Mouse (Mus musculus) c-Kit-positive CD71-positive TER-119-positive erythroid progenitor cells, embryonic 14.5 days (primary cell): ENCODE measurements around the gene Mn1.
A peak's percentile ranks its signal among the peaks of the same experiment; 100 is the strongest.

ENCODE experiments used
- DNase-seq: peaks from one replicate; pipeline ENCODE4 v3.0.0-alpha.2; 2013; ENCODE audit warnings: low spot score

Mn1 gene

GRCm38 (mm10) chr5:111409412-111410044 lies 7.6 kb upstream of the Mn1 start:
- DNase-seq: peak; percentile 9

GRCm38 (mm10) chr5:111410665-111411064 lies 6.5 kb upstream of the Mn1 start:
- no peak for DNase-seq

GRCm38 (mm10) chr5:111414192-111414591 lies 3.0 kb upstream of the Mn1 start:
- peak; percentile 14 for DNase-seq

GRCm38 (mm10) chr5:111414770-111415249 lies 2.4 kb upstream of the Mn1 start:
- DNase-seq: no peak

GRCm38 (mm10) chr5:111415575-111415974 lies 1.6 kb upstream of the Mn1 start:
- DNase-seq: no peak

- no peak for DNase-seq
Measured at GRCm38 (mm10) chr5:111416048-111416447, 1.1 kb upstream of the Mn1 start.

GRCm38 (mm10) chr5:111417378-111418131 lies 393 bp downstream of the Mn1 start:
- no peak for DNase-seq

- no peak for DNase-seq
Measured at GRCm38 (mm10) chr5:111418202-111419120, 1.3 kb downstream of the Mn1 start.

GRCm38 (mm10) chr5:111419121-111419881 lies 2.1 kb downstream of the Mn1 start:
- DNase-seq: no peak

- DNase-seq: no peak
Measured at GRCm38 (mm10) chr5:111420011-111420691, 3.0 kb downstream of the Mn1 start.

- DNase-seq: no peak
Measured at GRCm38 (mm10) chr5:111420896-111421295, 3.7 kb downstream of the Mn1 start.

GRCm38 (mm10) chr5:111421424-111421823 lies 4.3 kb downstream of the Mn1 start:
- no peak for DNase-seq

- no peak for DNase-seq
Measured at GRCm38 (mm10) chr5:111422058-111422800, 5.1 kb downstream of the Mn1 start.

GRCm38 (mm10) chr5:111423011-111423410 lies 5.8 kb downstream of the Mn1 start:
- no peak for DNase-seq

GRCm38 (mm10) chr5:111423616-111424015 lies 6.5 kb downstream of the Mn1 start:
- no peak for DNase-seq

GRCm38 (mm10) chr5:111425813-111426212 lies 8.7 kb downstream of the Mn1 start:
- no peak for DNase-seq

GRCm38 (mm10) chr5:111426249-111426648 lies 9.1 kb downstream of the Mn1 start:
- no peak for DNase-seq

- no peak for DNase-seq
Measured at GRCm38 (mm10) chr5:111428882-111429281, 11.7 kb downstream of the Mn1 start.

GRCm38 (mm10) chr5:111429726-111430125 lies 12.6 kb downstream of the Mn1 start:
- DNase-seq: no peak

GRCm38 (mm10) chr5:111431007-111431730 lies 14.0 kb downstream of the Mn1 start:
- no peak for DNase-seq
